Mouse (Mus musculus): ENCODE results near the gene Agbl2. TPM values are rescaled to one million over a fixed set of nuclear protein-coding genes. Genes with fewer than 3 reads are reported as not detected.

The Agbl2 gene
- total RNA-seq, 1 experiment from 2014 or later = not detected

Other genes starting within 250 kb of the Agbl2 start
- gene Ptprj, start 202.1 kb upstream of the Agbl2 start, total RNA-seq (2017) = 31.8 and 42.3 TPM in 2 replicates
- gene Nup160, start 105.5 kb upstream of the Agbl2 start, total RNA-seq (2017) = 49.7 and 56.0 TPM in 2 replicates
- gene Fnbp4, start 37.4 kb upstream of the Agbl2 start, total RNA-seq (2017) = 226 and 232 TPM in 2 replicates
- gene Mtch2, start 64.4 kb downstream of the Agbl2 start, total RNA-seq (2017) = 138 and 140 TPM in 2 replicates
- not detected in 2 replicates for gene C1qtnf4, start 103.1 kb downstream of the Agbl2 start, total RNA-seq (2017)
- 25.1 and 37.2 TPM in 2 replicates for gene Kbtbd4, start 122.0 kb downstream of the Agbl2 start, total RNA-seq (2017)
- 62.2 and 92.6 TPM in 2 replicates for gene Ndufs3, start 122.1 kb downstream of the Agbl2 start, total RNA-seq (2017)
- gene Celf1, start 157.7 kb downstream of the Agbl2 start, total RNA-seq (2017) = 34.6 and 53.8 TPM in 2 replicates